Mouse (Mus musculus) mammary gland, adult 2 months (tissue): ENCODE measurements around the gene C1ra. TPM values are rescaled to one million over a fixed set of nuclear protein-coding genes. Genes with fewer than 3 reads are reported as not detected.

Source experiments
- polyA plus RNA-seq: library from polyadenylated mRNA; depleted of rRNA; stranded (reverse); fragments of >200 nt; gene quantifications from 2 replicates; pipeline ENCODE4 v1.2.3, GENCODE M21; 2012; ENCODE audit warnings: low replicate concordance; rRNA removed

Gene C1ra
- polyA plus RNA-seq = 67.2 and 93.0 TPM in 2 replicates

GRCm38 (mm10) chr6:124512355-124512836, at the start of gene C1ra:
TSS of gene C1ra (plus strand) at chr6:124512405.

DNA sequence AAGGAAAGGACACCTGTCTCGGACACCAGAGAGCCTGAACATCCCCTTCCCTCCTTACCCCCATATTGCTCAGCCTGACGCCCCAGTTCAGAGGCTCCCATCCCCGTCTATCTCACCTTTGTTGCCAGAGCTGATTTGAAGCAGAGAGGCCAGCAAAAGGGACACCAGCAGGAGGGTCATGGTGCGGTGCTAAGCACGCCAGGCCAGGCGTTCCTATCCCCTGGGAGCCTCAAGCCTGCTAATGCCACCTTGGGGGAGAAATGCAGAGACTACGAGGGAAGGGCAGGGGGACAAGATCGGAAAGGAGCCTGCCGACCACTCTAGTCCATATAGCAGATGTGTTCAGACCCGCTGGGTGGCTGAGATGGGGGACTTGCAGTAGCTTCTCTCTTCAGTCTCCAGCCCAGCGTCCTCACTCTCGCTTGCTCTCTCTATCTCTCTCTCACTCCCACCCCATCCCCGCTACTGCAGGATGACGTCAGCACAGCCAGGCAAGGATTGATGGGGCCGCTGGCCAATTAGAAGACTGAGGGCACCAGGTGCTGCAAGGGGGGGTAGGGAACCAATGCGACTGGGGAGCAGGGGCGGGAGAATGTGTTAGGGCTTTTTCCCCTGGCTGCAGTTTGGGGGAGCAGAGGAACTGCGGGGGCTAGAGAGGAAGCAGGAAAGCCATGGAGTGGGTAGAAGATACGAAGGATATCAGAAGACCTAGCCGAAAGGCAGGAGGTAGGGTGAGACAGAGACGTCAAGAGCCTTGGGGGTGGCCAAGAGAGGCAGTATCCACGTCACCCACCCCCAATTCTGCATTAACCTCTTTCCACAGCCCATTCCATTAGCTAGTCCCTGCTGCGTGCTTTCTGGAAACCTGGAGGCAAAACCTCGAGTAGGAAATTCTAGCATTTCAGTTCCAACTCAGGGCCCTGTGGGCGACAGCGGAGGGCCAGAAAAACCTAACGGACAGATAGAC, 47.6 kb upstream of the C1ra start, which contains the start of gene Clstn3:
Gene Clstn3 (minus strand): TSS at position 490 of the 967 bp plus-strand sequence.

GRCm38 (mm10) chr6:124492842-124493561, 19.2 kb upstream of the C1ra start, which contains the start of gene C1rl:
TSS of gene C1rl (plus strand) at chr6:124493113.

GRCm38 (mm10) chr6:124542284-124542683, 30.1 kb downstream of the C1ra start, which contains the start of gene C1s1:
TSS of gene C1s1 (minus strand) at chr6:124542359.

GRCm38 (mm10) chr6:124570026-124570425, 57.8 kb downstream of the C1ra start, which contains the start of gene C1rb:
TSS of gene C1rb (plus strand) at chr6:124570294.

Other genes with a start within 250 kb of the C1ra start
- gene Cd163, start 207.7 kb upstream of the C1ra start, polyA plus RNA-seq = 2.6 and 6.1 TPM in 2 replicates
- 46.5 and 54.1 TPM in 2 replicates for gene Pex5, start 97.3 kb upstream of the C1ra start, polyA plus RNA-seq
- gene Clstn3, start 47.6 kb upstream of the C1ra start, polyA plus RNA-seq = 46.9 and 56.5 TPM in 2 replicates
- 6.1 and 7.9 TPM in 2 replicates for gene C1rl, start 19.3 kb upstream of the C1ra start, polyA plus RNA-seq
- 115 and 294 TPM in 2 replicates for gene C1s1, start 30.0 kb downstream of the C1ra start, polyA plus RNA-seq
- gene C1rb, start 57.9 kb downstream of the C1ra start, polyA plus RNA-seq = 0.19 and 0.26 TPM in 2 replicates
- gene C1s2, start 123.7 kb downstream of the C1ra start, polyA plus RNA-seq = 0.10 and 0.45 TPM in 2 replicates
- 150 and 207 TPM in 2 replicates for gene Lpcat3, start 150.6 kb downstream of the C1ra start, polyA plus RNA-seq
- 37.9 and 58.8 TPM in 2 replicates for gene Emg1, start 199.8 kb downstream of the C1ra start, polyA plus RNA-seq
- gene Phb2, start 199.9 kb downstream of the C1ra start, polyA plus RNA-seq = 115 and 126 TPM in 2 replicates
- 82.7 and 124 TPM in 2 replicates for gene Ptpn6, start 226.3 kb downstream of the C1ra start, polyA plus RNA-seq
- 242 and 257 TPM in 2 replicates for gene Grcc10, start 229.0 kb downstream of the C1ra start, polyA plus RNA-seq
- gene Gm45234, start 243.6 kb downstream of the C1ra start, polyA plus RNA-seq = not detected in 2 replicates
- gene Atn1, start 244.1 kb downstream of the C1ra start, polyA plus RNA-seq = 25.6 and 59.6 TPM in 2 replicates